Mouse (Mus musculus) cortical plate, adult 2 months (tissue): ENCODE results near the gene Nudt4.

ENCODE experiments used
- CTCF ChIP-seq: fragments of 200-500 bp; IDR thresholded peaks from 2 replicates; pipeline ENCODE4 v1.5.1; 2011; ENCODE audit warnings: mild to moderate bottlenecking, control low read depth, low read length; ENCODE audit not compliant: insufficient read depth; ENCODE audit errors: extremely low read depth
- POLR2A ChIP-seq: fragments of 200-500 bp; IDR thresholded peaks from 2 replicates; pipeline ENCODE4 v1.6.1; 2011; ENCODE audit warnings: mild to moderate bottlenecking, low read length, control low read depth; ENCODE audit not compliant: insufficient read depth; ENCODE audit errors: extremely low read depth

- no peak for TF ChIP-seq CTCF
- no peak for TF ChIP-seq POLR2A
Observed at GRCm38 (mm10) chr10:95533382-95533781, 30.6 kb downstream of the Nudt4 start.
